Mouse (Mus musculus) heart, adult 2 months (tissue): ENCODE results near the gene Map2k5. TPM values are rescaled to one million over a fixed set of nuclear protein-coding genes. Genes with fewer than 3 reads are reported as not detected.

Experiments
- DNase-seq, 2 experiments: peaks; one replicate each; pipeline ENCODE4 v3.0.0; 2021
- H3K27ac ChIP-seq: fragments of 200-600 bp; 2 replicates; pipeline ENCODE4 v1.8.1; 2022
- H3K27me3 ChIP-seq: fragments of 200-500 bp; 2 replicates; pipeline ENCODE4 v1.6.1; 2012; ENCODE audit warnings: mild to moderate bottlenecking, low read length, inconsistent platforms, mixed read lengths; ENCODE audit not compliant: control insufficient read depth, insufficient read depth
- H3K36me3 ChIP-seq: fragments of 200-500 bp; 2 replicates; pipeline ENCODE4 v1.6.1; 2012; ENCODE audit warnings: low read length, inconsistent platforms; ENCODE audit not compliant: control insufficient read depth, insufficient read depth
- H3K4me1 ChIP-seq: fragments of 200-500 bp; 2 replicates; pipeline ENCODE4 v1.6.1; 2011; ENCODE audit warnings: low read length; ENCODE audit not compliant: control insufficient read depth, insufficient read depth
- H3K4me3 ChIP-seq: fragments of 200-600 bp; 2 replicates; pipeline ENCODE4 v1.8.1; 2022
- H3K79me2 ChIP-seq: fragments of 200-500 bp; replicated peaks from 2 replicates; pipeline ENCODE4 v1.6.1; 2012; ENCODE audit warnings: mild to moderate bottlenecking, inconsistent platforms, low read length, moderate library complexity, mixed read lengths; ENCODE audit not compliant: control insufficient read depth, insufficient read depth
- H3K9ac ChIP-seq: fragments of 200-500 bp; 2 replicates; pipeline ENCODE4 v1.6.1; 2012; ENCODE audit warnings: low read depth, mild to moderate bottlenecking, control low read depth, inconsistent platforms, low read length, mixed read lengths
- CTCF ChIP-seq: fragments of 200-600 bp; IDR thresholded peaks from 2 replicates; pipeline ENCODE4 v1.8.1; 2022; ENCODE audit warnings: antibody characterized with exemption, mild to moderate bottlenecking, moderate library complexity
- EP300 ChIP-seq: fragments of 200-500 bp; IDR thresholded peaks from 2 replicates; pipeline ENCODE4 v1.6.1; 2011; ENCODE audit warnings: low read depth, low read length, control low read depth; ENCODE audit not compliant: insufficient read depth
- POLR2A ChIP-seq: fragments of 200-500 bp; IDR thresholded peaks from 2 replicates; pipeline ENCODE4 v1.6.1; 2011; ENCODE audit warnings: mild to moderate bottlenecking, low read depth, low read length, control low read depth; ENCODE audit not compliant: insufficient read depth
- WGBS: fragments of 180-500 bp; shearing (Covaris S2); methylation state at CpG from one replicate; pipeline ENCODE4 v1.1.7; 2018; 5-methylcytosine and 5-hydroxymethylcytosine counted together
- intact Hi-C: fragments of 180-260 bp; cut with DNase I; formaldehyde crosslinking; loops from one replicate; pipeline ENCODE4 v1.15.1; 2025
- polyA plus RNA-seq: library from polyadenylated mRNA; depleted of rRNA; stranded (reverse); fragments of >200 nt; gene quantifications from 2 replicates; pipeline ENCODE4 v1.2.3, GENCODE M21; 2012; rRNA removed
- total RNA-seq, 2 experiments: library from RNA; stranded (reverse); gene quantifications; 2 replicates each; pipeline ENCODE4 v1.2.3; 2021

The Map2k5 gene
- total and polyA plus RNA-seq, 3 experiments, result 17.9 to 31.8 (median 20.7) TPM

- peaks cover 1% of the 10 kb centered on the region; the same call in 1 of the 2 replicates for H3K4me1 ChIP-seq
- H3K79me2 ChIP-seq, result no peaks in the 10 kb centered on the region
- no peaks in the 10 kb centered on the region for H3K27me3 ChIP-seq
- intact Hi-C loops, result loop anchor here (2.0 to 5.0 kb wide), 3 partner anchors 31 to 210 kb away; no protein-coding TSS in a partner anchor
- H3K9ac ChIP-seq, result no peak overlapping the region
- no peaks in the 10 kb centered on the region for H3K36me3 ChIP-seq
- DNase-seq, result no peak
- H3K27ac ChIP-seq, result no peak overlapping the region
- no peak for TF ChIP-seq CTCF
- TF ChIP-seq EP300, result no peak
- no peak for TF ChIP-seq POLR2A
- H3K4me3 ChIP-seq, result no peak overlapping the region
- WGBS, result 80% methylated on average over 8 of the region's 8 CpGs
Measured at GRCm38 (mm10) chr9:63122161-63122833, 255.4 kb downstream of the Map2k5 start.

- Histone ChIP-seq H3K36me3 (no peaks in the 10 kb centered on the region), H3K27me3 (no peaks in the 10 kb centered on the region), H3K27ac (no peak overlapping the region), H3K4me3 (no peak overlapping the region), H3K4me1 (peaks cover 1% of the 10 kb centered on the region; the same call in 1 of the 2 replicates), H3K79me2 (no peaks in the 10 kb centered on the region), H3K9ac (no peak overlapping the region)
- intact Hi-C loops, result no loop called here
- 79% methylated on average over 5 of the region's 5 CpGs for WGBS
- TF ChIP-seq CTCF, result no peak
- no peak for TF ChIP-seq POLR2A
- no peak for TF ChIP-seq EP300
- DNase-seq, result no peak
Measured at GRCm38 (mm10) chr9:63118385-63118784, 259.3 kb downstream of the Map2k5 start.

Other genes starting within 250 kb of the Map2k5 start
- gene Skor1, start 228.9 kb downstream of the Map2k5 start, total RNA-seq, result under 1 TPM; 0.07 to 0.10 TPM
- gene Skor1, start 228.9 kb downstream of the Map2k5 start, polyA plus RNA-seq, result 0.04 TPM in 1 of 2 replicates, not detected in the other
- 10 to 100 TPM; 30.7 to 34.4 TPM for gene 2300009A05Rik, start 21.3 kb upstream of the Map2k5 start, total RNA-seq
- 31.2 and 55.5 TPM in 2 replicates for gene 2300009A05Rik, start 21.3 kb upstream of the Map2k5 start, polyA plus RNA-seq
- not detected for gene Iqch, start 224.6 kb upstream of the Map2k5 start, total RNA-seq
- gene Iqch, start 224.6 kb upstream of the Map2k5 start, polyA plus RNA-seq, result 0.06 TPM in 1 of 2 replicates, not detected in the other
- 10 to 100 TPM; 17.0 to 19.2 TPM for gene Aagab, start 224.8 kb upstream of the Map2k5 start, total RNA-seq
- 6.8 and 10.9 TPM in 2 replicates for gene Aagab, start 224.8 kb upstream of the Map2k5 start, polyA plus RNA-seq